Mouse (Mus musculus) midbrain, embryonic 11.5 days (tissue): ENCODE results near the gene Atg7. TPM values are rescaled to one million over a fixed set of nuclear protein-coding genes. Genes with fewer than 3 reads are reported as not detected.
"Not testable (repeated sequence)": the region's sequence is repeated elsewhere in the genome, so short reads cannot be mapped to it uniquely, and the experiment has no call there.

ENCODE experiments used
- ATAC-seq: fragments of 200-750 bp; cut with Nextera tagmentation; 2 replicates; pipeline ENCODE4 v1.8.0; 2017; ENCODE audit warnings: moderate TSS enrichment, moderate library complexity; ENCODE audit not compliant: low FRiP score
- DNase-seq: peaks from one replicate; pipeline ENCODE4 v3.0.0; 2015; ENCODE audit warnings: low spot score; ENCODE audit errors: missing footprints
- H3K27ac ChIP-seq: fragments of 300-500 bp; sonication (generic); 2 replicates; pipeline ENCODE4 v1.5.1; 2014; ENCODE audit warnings: low read depth, low read length
- H3K27me3 ChIP-seq: fragments of 300-500 bp; sonication (generic); 2 replicates; pipeline ENCODE4 v1.6.1; 2014; ENCODE audit warnings: mild to moderate bottlenecking, low read length, moderate library complexity, mixed read lengths; ENCODE audit not compliant: control insufficient read depth, insufficient read depth
- H3K36me3 ChIP-seq: fragments of 300-500 bp; sonication (generic); 2 replicates; pipeline ENCODE4 v1.6.1; 2014; ENCODE audit warnings: mild to moderate bottlenecking, low read length, moderate library complexity, mixed read lengths; ENCODE audit not compliant: control insufficient read depth, insufficient read depth
- H3K4me1 ChIP-seq: fragments of 300-500 bp; sonication (generic); 2 replicates; pipeline ENCODE4 v1.6.1; 2014; ENCODE audit warnings: low read length; ENCODE audit not compliant: control insufficient read depth, insufficient read depth
- H3K4me2 ChIP-seq: fragments of 300-500 bp; sonication (generic); 2 replicates; pipeline ENCODE4 v1.6.1; 2014; ENCODE audit warnings: mild to moderate bottlenecking, moderate library complexity
- H3K4me3 ChIP-seq: fragments of 300-500 bp; sonication (generic); 2 replicates; pipeline ENCODE4 v1.5.1; 2014; ENCODE audit warnings: low read depth, low read length
- H3K9ac ChIP-seq: fragments of 300-500 bp; sonication (generic); 2 replicates; pipeline ENCODE4 v1.6.1; 2014; ENCODE audit warnings: low read length
- H3K9me3 ChIP-seq: fragments of 300-500 bp; sonication (generic); 2 replicates; pipeline ENCODE4 v1.6.1; 2016; ENCODE audit warnings: low read length; ENCODE audit not compliant: control insufficient read depth
- WGBS: fragments of 180-500 bp; shearing (Covaris S2); extraction: QIAGEN DNeasy Blood & Tissue Kit; methylation state at CpG from one replicate; pipeline ENCODE4 v1.1.7; 2014; 5-methylcytosine and 5-hydroxymethylcytosine counted together
- polyA plus RNA-seq: library from polyadenylated mRNA; unstranded; fragments of >200 nt; fragmentation: Nextera tagmentation; extraction: Ambion mirVana; gene quantifications from 2 replicates; pipeline ENCODE4 v1.2.1, GENCODE M21; 2014

The Atg7 gene
- polyA plus RNA-seq, 1 experiment from 2014 or later: 17.6 TPM

DNA sequence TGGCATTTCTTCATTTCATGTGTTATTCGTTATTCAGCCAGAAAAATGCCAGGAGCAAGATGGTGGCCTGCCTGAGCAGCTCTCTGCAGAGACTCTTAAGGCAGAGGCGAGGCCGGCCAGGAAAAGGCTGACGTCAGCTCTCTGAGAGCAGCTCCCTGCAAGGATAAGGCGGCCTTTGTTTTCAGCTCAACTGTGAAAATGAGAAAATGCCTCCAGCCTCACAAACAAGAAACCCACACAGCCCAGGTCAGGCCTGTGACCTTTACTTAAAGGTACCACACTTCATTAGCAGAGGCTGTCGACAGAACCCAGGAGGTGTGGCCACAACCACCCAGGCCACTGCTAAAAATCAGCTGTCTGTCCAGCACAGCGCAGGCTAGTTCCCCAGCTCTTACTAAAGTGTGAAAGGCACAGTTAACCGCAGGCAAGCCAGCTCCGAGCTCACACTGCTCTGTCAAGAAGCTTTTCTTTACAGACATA, 240.4 kb downstream of the Atg7 start:
- 1% methylated on average over 9 of the region's 9 CpGs for WGBS
- Histone ChIP-seq H3K4me3 (no peak overlapping the region), H3K27ac (peak overlapping the region; percentile 94), H3K36me3 (peaks cover 3% of the 10 kb centered on the region), H3K9ac (peak overlapping the region; percentile 63), H3K4me1 (peaks cover 37% of the 10 kb centered on the region), H3K4me2 (peak overlapping the region; percentile 22; the same call in 1 of the 2 replicates), H3K9me3 (no peaks in the 10 kb centered on the region), H3K27me3 (no peaks in the 10 kb centered on the region)
- DNase-seq: peak; percentile 96
- peak; percentile 90 for ATAC-seq

DNA sequence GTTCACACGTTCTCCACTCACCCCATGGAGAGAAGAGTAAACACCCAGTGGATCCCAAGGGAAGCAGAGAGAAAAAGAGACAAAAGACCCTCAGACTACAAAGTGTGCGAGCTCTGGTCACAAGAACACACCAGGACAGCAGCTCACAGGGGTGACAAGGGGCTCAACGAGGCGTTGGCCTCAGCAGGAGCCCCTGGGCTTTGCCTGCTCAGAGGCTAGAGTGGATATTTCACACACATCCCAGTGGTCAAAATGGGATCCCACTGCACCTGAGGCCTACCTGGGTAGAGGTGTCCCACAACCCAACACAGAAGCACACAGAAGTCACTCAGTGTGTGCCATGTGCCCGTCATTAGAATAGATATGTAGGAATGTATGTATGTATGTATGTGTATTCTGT, 242.2 kb downstream of the Atg7 start:
- Histone ChIP-seq H3K27me3 (no peaks in the 10 kb centered on the region), H3K27ac (no peak overlapping the region), H3K4me2 (no peak overlapping the region), H3K4me1 (peaks cover 42% of the 10 kb centered on the region), H3K36me3 (peaks cover 3% of the 10 kb centered on the region), H3K9ac (no peak overlapping the region), H3K9me3 (no peaks in the 10 kb centered on the region), H3K4me3 (no peak overlapping the region)
- 82% methylated on average over 5 of the region's 5 CpGs for WGBS
- ATAC-seq: no peak
- no peak for DNase-seq

DNA sequence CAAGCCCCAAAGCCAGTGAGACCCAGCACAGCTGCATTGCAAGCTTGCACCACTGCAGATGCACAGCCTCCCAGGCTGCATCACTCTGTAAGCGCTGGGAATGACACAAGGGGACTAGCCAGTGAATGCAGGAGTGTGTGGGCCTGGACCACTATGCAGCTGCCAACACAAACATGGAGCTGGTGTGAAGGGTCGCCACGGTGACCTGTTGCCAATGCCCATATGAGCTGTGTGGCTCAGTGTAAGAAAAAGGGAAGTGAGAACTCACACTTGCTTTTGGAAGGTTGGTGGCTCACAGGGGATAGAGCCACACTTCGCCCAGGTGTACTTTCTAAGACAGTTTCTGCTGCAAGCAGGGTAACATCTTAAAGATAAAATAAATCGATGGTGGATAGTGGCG, 243.1 kb downstream of the Atg7 start:
- Histone ChIP-seq H3K36me3 (peaks cover 3% of the 10 kb centered on the region), H3K4me1 (peaks cover 47% of the 10 kb centered on the region), H3K27ac (no peak overlapping the region)

DNA sequence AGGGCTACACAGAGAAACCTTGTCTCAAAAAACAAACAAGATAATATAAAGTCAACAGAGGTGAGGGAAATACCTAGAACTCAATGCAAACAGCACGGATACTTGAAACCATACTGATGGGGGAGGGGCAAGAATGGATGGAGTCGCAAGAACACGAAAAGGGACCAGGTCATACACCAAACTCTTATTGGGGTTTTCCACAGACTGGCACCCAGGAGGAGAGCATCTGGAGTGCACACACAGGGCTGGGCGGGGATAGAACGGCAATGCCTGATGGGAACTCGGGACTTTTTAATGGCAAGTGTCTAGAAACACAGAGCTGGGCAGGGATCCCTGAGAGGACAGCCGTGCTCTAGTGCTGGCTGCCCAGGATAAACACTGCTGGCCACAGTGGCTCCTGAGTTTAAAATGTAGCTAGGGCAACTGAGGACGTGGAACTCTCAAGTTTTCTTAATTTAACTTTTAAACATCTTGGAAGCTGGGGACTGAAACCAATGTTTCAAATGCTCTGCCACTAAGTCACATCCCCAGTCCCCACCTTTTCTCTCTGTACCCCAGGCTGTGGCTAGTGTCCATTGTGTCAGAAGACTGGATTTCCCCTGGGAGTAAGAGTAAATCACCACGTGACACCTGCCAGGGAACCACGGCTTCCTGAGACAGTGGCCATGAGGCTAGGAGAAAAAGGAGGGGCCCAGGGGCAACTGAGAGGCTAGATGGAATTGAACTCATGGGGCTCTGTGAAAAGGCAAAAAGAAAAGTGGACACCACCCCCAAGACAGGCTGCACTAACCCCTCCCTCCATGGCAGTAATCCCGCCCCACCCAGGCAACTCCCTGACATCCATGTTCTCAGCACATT, 243.8 kb downstream of the Atg7 start:
- no peaks in the 10 kb centered on the region for H3K9me3 ChIP-seq
- H3K36me3 ChIP-seq: peaks cover 3% of the 10 kb centered on the region
- H3K4me1 ChIP-seq: peaks cover 48% of the 10 kb centered on the region
- ATAC-seq (no peak), DNase-seq (no peak)
- no peaks in the 10 kb centered on the region for H3K27me3 ChIP-seq
- no peak overlapping the region for H3K4me2 ChIP-seq
- no peak overlapping the region for H3K27ac ChIP-seq
- H3K4me3 ChIP-seq: no peak overlapping the region
- H3K9ac ChIP-seq: no peak overlapping the region
- WGBS: 78% methylated on average over 11 of the region's 11 CpGs

More for the DNA sequence above, 243.1 kb downstream of the Atg7 start:
- H3K4me3 ChIP-seq: no peak overlapping the region
- H3K9me3 ChIP-seq: no peaks in the 10 kb centered on the region
- H3K27me3 ChIP-seq: no peaks in the 10 kb centered on the region
- 93% methylated on average over 6 of the region's 6 CpGs for WGBS
- H3K4me2 ChIP-seq: no peak overlapping the region
- H3K9ac ChIP-seq: no peak overlapping the region
- DNase-seq (no peak), ATAC-seq (no peak)

DNA sequence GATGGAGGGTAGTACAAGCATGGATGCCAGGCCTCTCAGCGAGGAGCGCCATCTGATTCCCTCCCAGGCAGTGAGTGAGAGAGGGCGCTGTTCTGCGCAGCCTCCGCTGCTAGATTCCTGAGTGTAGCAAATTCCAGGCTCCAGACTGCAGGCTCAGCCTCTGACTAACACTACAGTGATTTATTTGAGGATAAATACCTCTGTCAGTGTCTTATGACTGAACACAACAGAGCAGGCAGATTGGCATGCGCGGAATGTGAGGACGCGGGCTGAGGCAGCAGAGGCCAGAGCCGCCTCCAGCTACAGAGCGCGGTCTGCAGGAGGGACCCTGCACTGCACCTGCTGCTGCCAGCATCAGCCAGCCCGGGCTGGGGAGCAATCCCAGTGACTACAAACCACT, 246.0 kb downstream of the Atg7 start:
- peak overlapping the region; percentile 6; the same call in 1 of the 2 replicates for H3K9ac ChIP-seq
- no peak overlapping the region for H3K4me2 ChIP-seq
- H3K36me3 ChIP-seq: peaks cover 3% of the 10 kb centered on the region
- H3K27me3 ChIP-seq: no peaks in the 10 kb centered on the region
- WGBS: 15% methylated on average over 13 of the region's 13 CpGs
- H3K4me3 ChIP-seq: no peak overlapping the region
- DNase-seq (no peak), ATAC-seq (peak; percentile 74)
- peak overlapping the region; percentile 4; the same call in 1 of the 2 replicates for H3K27ac ChIP-seq
- H3K4me1 ChIP-seq: peaks cover 50% of the 10 kb centered on the region
- no peaks in the 10 kb centered on the region for H3K9me3 ChIP-seq

DNA sequence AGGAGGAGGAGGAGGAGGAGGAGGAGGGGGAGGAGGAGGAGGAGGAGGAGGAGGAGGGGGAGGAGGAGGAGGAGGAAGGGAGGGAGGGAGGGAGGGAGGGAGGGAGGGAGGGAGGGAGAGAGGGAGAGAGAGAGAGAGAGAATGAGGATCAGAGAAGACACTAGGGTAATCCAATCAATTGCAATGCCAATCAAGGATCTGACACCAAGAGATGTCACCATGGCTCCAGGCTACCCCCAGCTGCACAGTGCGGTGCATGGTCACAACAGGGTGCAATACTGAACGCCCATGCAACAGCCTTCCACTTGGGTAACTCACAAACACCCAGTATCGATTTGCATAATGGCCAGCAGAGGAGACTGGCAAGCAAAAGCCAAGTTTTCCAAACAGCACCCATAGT, 247.1 kb downstream of the Atg7 start:
- not testable (repeated sequence) for H3K27me3 ChIP-seq, H3K9ac ChIP-seq, ATAC-seq, DNase-seq, H3K4me3 ChIP-seq, H3K27ac ChIP-seq, H3K9me3 ChIP-seq, H3K36me3 ChIP-seq, H3K4me2 ChIP-seq
- 56% methylated on average over 3 of the region's 3 CpGs for WGBS
- peaks cover 52% of the 10 kb centered on the region for H3K4me1 ChIP-seq

DNA sequence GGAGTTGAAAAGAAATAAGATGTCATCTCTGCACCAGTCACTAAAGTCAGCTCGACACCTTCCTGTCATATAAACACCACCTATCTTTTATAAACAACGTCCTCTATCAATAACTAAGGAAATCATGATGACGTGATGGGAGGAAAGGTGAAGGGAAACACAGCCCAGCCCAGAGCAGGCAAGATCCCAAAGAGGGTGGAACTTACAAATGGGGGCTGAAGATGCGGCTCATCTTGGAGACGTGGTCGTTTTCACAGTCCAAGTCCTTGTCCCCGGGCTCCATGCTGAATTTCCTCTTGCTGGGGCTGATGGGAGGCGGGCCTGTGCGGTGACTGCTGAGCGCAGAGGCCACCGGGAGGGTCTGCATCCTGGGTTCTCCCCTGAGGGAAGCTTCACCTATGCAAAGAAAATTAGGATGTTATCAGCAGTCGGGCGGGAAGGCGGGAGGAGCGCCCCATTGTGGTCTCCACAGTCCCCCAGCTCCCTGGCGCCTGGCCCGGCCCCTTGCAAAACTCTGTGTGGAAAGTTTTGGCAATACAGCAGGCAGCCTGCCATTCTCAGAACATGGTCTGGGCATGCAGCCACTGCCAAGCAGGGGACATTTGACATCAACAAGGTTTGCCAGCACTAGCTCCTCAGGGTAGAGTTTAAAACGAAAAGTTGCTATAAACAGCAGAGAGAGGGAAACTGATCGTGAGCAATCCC, 247.7 kb downstream of the Atg7 start:
- Histone ChIP-seq H3K9me3 (no peaks in the 10 kb centered on the region), H3K4me3 (no peak overlapping the region), H3K4me2 (no peak overlapping the region), H3K27me3 (no peaks in the 10 kb centered on the region), H3K9ac (0 out of 2 replicates have a peak overlapping the region, but pooled peaks have one; percentile 12), H3K36me3 (peaks cover 3% of the 10 kb centered on the region), H3K27ac (no peak overlapping the region), H3K4me1 (peaks cover 52% of the 10 kb centered on the region)
- WGBS: 54% methylated on average over 19 of the region's 19 CpGs
- DNase-seq: no peak
- ATAC-seq: no peak

DNA sequence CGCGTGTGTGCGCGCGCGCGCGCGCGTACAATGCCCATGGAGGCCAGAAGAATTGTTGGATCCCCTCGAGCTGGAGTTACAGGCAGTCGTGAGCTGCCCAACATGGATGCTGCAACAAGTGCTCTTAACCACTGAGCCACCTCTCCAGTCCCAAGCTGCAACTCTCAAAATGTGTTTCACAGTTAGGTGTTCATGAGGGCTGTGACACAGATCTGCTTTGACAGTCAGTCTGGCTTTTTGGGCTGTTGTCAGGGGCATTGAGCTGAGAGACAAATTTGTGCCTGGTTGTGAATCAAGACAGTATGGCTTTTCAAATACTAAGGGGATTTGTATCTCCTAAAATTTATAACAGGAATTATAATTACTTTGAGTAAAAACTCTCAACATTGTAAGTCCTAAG, 248.4 kb downstream of the Atg7 start:
- Histone ChIP-seq H3K9ac (no peak overlapping the region), H3K4me1 (peaks cover 52% of the 10 kb centered on the region), H3K9me3 (no peaks in the 10 kb centered on the region; the same call in 1 of the 2 replicates), H3K4me3 (no peak overlapping the region), H3K36me3 (no peaks in the 10 kb centered on the region), H3K4me2 (no peak overlapping the region), H3K27me3 (no peaks in the 10 kb centered on the region), H3K27ac (no peak overlapping the region)
- no peak for ATAC-seq
- WGBS: 88% methylated on average over 12 of the region's 12 CpGs
- DNase-seq: no peak

DNA sequence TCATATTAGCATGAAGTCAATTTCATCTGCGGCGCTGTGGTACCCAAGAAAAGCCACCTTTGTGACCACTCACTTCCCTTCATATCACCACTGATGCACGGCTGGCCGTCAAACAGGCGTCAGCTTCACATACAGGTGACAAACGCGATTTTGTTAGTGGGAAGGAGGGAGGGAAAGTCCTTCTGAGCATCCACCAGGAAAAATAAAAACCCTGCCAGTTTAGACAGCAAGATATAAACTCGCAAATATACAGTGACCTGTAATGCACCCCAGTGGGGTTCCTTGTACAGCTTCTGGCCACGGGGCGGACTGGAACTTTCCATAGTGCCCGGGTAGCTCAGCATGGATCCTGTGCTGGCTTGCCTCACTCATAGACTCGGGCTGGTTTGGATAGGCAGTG, 248.9 kb downstream of the Atg7 start:
- Histone ChIP-seq H3K36me3 (no peaks in the 10 kb centered on the region), H3K4me1 (peaks cover 52% of the 10 kb centered on the region), H3K27ac (no peak overlapping the region), H3K4me3 (no peak overlapping the region), H3K9me3 (no peaks in the 10 kb centered on the region; the same call in 1 of the 2 replicates), H3K9ac (no peak overlapping the region), H3K4me2 (no peak overlapping the region), H3K27me3 (no peaks in the 10 kb centered on the region)
- 58% methylated on average over 12 of the region's 12 CpGs for WGBS
- DNase-seq (no peak), ATAC-seq (no peak)
